Mouse (Mus musculus) adrenal gland (tissue): ENCODE results near the gene Grm7.

Experiments used
- intact Hi-C: fragments of 180-260 bp; cut with DNase I; formaldehyde crosslinking; loops from one replicate; pipeline ENCODE4 v1.15.1; 2025

The Grm7 gene

GRCm38 (mm10) chr6:111558588-111558987 lies 913.2 kb downstream of the Grm7 start:
- intact Hi-C loops = no loop called here

- intact Hi-C loops = no loop called here
These were observed 914.1 kb downstream of the Grm7 start for GRCm38 (mm10) chr6:111559459-111559858.

- intact Hi-C loops = no loop called here
These were observed 916.0 kb downstream of the Grm7 start for GRCm38 (mm10) chr6:111561347-111561746.

- intact Hi-C loops = no loop called here
These were observed 926.2 kb downstream of the Grm7 start for GRCm38 (mm10) chr6:111571471-111572088.

GRCm38 (mm10) chr6:111584851-111585250 lies 939.5 kb downstream of the Grm7 start:
- intact Hi-C loops = no loop called here

- intact Hi-C loops = no loop called here
These were observed 942.2 kb downstream of the Grm7 start for GRCm38 (mm10) chr6:111587572-111587971.

GRCm38 (mm10) chr6:111601892-111602654 lies 956.7 kb downstream of the Grm7 start:
- intact Hi-C loops = no loop called here

GRCm38 (mm10) chr6:111610396-111610795 lies 965.0 kb downstream of the Grm7 start:
- intact Hi-C loops = no loop called here

- intact Hi-C loops = no loop called here
These were observed 968.5 kb downstream of the Grm7 start for GRCm38 (mm10) chr6:111613834-111614233.
